Mouse (Mus musculus) embryo, embryonic 11 days (tissue): ENCODE measurements around the gene Appl2.
A peak's percentile ranks its signal among the peaks of the same experiment; 100 is the strongest.
"Not testable (repeated sequence)": the region's sequence is repeated elsewhere in the genome, so short reads cannot be mapped to it uniquely, and the experiment has no call there.

Experiments used
- DNase-seq: peaks from one replicate; pipeline ENCODE4 v3.0.0-alpha.2; 2015

The Appl2 gene

DNA sequence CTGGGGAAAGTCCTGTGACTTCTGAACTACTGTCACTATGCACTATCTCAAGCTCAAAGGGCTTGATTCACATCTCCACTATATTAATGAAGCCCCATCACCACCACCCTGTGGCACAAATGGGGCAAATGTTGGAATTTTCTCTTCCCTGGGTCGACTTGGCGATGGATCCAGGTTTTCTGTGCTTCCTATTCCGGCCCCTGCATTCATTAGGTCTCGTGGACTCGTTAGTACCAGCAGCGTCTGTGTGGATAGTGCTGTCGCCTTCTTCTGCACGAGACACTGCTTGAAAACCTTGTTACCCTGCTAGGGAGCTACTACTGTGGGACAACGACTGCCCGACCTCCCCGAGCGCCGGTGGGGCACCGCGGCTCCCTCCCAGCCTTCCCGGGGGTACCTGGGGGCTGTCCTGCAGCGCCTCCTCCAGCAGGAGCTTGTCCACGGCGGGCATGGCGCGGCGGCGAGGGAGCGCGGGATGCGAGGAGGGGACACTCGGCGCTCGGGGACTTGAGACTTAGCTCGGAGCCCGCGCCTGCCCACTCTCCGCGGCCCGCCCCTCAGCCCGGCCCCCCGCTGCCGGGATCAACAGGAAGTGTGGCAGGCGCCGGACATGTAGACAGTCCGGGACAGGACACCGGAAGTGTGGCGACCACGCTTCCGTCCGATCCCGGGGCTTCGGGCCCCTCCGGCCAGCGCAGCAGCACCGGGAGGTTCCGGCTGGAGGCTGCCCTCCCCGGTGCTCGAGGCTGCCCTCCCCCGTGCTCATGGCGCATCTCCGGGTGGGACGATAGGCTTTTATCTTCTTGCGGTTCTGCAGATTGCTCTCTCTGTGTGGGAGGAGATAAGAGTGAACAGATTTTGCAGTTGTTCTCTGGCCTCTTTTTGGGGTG lies at the start of gene Appl2:
Gene Appl2, minus strand, starts transcription at position 608 of the 890 bp plus-strand sequence.
- DNase-seq: peak; percentile 95

DNA sequence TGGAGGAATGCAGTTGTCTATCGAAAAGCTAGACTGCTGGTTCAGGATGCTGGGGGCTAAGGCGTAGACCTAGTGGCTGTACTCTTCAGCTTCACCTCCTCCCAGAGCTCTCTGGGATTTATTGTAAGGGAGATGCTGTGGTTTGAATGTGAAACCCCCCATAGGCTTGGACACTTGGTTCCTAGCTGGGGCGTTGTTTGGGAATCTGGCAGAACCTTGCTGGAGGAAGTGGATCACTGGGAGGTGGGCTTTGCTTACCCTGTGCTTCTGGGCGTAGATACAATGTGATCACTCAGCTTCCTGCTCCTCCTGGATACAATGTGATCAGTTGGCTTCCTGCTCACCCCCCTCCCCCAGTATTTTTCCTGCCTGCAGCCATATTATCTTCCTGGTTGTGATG lies 47.7 kb upstream of the Appl2 start:
- DNase-seq: no peak

DNA sequence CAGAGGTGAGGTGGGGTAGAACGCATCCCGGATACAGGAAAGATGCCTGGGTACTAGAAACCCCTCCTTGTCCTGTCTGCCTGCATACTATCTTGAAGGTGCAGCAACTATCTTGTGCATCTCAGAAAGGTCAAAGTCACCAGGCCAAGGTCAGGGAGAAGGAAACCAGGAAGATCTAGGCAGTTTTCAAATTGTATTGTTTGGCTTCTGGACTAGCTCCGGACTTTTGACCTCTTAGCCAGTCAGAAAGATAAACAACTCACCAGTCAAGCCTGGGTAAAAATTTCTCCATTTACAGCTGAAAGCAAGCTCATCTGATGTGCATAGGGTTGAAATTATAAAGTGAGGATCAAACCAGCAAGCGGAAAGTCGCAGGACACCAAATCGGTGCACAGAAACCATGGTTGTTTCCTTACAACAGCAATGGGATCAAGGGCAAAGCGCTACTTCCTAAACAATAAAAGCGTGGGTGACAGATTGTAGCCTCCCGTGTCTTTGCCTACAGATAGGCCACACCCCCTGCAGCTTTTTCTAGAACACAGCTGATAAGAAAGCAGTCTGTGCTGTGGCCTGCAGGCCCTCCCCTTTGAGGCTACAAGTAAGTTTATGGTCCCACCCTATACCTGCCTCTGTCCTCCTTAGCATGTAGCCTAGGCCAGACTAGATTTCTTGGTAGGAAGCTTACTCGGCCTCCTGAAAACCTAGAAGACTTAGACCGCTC lies 43.8 kb upstream of the Appl2 start:
- no peak for DNase-seq

DNA sequence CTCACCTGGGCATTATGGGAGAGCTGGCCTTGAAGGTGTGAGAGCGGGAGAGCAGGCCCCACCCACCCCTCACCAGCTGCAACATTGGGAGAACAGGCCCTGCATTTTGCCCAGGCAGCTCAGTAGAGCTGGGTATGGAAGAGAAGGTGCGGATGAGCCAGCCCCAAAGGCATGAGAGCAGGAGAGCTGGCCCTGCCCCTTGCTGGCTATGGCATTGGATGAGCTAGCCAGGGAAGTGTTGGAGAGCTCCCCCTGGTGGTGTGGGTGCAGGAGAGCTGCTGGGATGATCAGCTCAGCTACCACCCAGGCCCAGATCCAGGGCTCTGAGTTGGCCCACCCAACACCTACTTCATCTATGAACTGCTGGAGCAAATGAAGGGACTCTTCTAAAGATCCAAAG lies 39.7 kb upstream of the Appl2 start:
- DNase-seq: no peak

DNA sequence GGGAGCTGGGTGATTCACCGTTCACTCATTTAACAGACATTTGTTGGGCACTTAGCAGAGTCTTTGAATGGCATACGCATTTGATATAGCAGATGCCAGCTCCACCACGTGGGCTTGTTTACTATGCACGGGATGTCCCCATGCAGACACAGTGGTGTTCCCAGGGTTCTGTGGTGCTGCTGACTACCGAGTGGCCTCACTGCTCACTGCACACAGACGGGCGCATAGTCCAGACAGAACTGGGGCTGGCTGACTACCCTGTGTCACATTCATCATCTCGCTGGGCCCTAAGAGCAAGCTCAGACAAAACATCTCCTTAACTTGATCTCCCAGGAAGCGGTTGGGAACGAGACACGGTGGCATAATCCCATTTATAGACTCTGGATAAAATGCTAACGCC lies 32.8 kb upstream of the Appl2 start:
- DNase-seq: no peak

DNA sequence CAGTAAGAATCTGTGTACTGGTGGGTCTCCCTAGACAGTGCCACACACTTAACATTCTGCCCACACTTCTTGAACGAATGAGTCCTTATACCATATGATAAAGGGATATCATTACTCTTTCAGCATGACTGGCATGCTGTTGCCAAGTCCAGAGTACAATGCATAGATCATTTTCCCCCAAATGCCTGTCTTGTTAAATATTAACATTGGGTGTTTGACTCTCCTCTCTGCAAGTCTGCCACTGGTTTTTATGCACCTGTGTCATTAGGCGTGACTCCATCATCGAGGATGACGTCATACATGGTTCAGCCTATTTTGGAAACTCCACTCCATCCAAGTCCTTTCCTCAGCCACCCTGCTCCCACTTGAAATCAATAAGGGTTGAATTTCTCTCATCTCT lies 18.0 kb upstream of the Appl2 start:
- no peak for DNase-seq

DNA sequence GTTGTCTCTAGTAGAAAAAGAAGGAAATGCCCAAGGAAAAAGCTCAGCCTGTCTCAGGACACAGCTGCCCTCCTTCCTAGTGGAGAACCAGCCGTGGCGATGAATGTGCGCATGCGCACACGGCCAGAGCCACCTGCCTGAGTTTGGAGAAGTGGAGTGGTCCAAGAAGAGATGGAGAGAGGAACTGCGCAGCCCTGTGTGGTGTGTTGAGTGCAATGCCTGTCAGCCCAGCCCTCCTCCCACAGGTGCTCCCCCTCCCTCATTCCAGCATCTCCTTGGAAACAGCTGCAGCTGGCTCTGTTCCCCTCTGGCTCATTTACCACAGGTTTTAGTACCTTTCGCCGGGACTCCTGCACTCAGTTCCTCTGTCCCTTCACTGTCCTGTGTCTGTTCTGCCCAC lies 13.4 kb upstream of the Appl2 start:
- no peak for DNase-seq

DNA sequence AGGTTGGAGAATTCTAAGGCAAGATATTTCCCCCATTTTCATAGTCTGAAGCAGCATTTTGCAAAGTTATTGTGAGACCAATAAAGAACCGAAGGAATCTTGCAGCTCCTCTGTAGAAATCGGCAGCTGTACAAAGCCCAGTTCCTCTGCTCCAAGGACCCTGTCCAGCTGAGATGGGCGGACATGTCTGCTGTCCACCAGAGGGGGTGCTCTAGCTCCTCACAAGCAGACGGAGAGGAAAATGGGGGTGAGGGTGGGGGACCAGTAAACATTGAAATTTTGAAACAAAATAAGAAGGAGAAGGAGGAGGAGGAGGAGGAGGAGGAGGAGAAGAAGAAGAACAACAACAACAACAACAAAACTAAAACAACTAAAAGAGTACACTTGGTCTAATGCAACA lies 12.1 kb upstream of the Appl2 start:
- no peak for DNase-seq

DNA sequence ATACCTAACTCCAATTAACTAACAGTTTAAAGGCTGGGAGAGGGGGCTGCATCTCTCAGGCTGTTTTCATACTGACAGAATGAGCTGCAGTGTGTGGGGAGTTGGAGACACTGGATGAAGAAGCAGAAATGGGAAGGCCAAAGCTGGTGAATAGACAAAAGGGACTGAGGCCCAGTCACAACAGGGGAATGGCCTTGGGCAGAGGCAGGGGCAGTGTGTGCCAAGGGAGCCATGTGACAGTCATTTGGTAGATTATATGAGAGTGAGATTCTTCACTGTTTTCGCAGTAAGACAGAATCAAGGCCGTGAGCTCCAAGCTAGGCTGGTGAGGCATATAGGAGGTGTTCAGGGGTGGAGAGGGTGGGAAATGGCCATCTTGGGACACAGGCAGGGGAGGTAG lies 6.1 kb upstream of the Appl2 start:
- DNase-seq: no peak

DNA sequence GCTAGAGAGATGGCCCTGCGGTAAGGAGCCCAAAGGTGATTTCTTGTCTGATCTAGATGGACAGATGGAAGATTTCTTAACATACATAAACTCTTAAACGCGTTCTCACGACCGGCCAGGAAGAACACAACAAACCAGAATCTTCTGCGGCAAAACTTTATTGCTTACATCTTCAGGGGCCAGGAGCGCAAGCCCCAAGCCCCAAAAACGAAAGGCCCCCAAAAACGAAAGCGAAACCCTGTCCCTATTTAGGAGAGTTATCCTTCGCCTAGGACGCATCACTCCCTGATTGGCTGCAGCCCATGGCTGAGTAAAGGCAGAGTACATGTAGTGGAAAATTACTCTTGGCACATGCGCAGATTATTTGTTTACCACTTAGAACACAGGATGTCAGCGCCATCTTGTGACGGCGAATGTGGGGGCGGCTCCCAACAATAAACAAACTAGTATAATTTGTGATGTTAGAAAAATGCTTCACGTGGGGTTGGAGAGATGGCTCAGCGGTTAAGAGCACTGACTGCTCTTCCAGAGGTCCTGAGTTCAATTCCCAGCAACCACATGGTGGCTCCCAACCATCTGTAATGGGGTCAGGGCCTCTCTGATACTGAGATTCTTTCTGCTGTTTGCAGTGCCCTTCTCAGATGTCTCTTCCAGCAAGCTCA lies 3.8 kb upstream of the Appl2 start:
- DNase-seq: not testable (repeated sequence)

DNA sequence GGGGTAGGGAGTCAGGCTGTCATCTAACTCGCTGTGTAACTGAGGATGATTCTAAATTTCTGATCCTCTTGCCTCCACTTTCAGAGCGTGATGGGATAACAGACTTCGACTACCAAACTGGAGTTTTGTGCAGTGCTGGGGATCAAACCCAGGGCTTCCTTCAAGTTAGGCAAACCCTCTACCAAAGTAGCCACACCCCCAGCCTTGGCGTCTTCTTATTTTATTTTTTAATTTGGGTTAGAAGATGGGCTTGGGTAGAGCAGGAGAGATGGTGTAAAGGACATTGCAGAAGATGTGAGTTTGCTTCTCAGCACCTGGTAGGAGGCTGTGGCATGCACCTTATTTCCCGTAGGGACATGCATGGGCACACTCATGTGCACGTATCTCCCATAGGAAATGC lies 499 bp upstream of the Appl2 start:
- DNase-seq: peak; percentile 22

DNA sequence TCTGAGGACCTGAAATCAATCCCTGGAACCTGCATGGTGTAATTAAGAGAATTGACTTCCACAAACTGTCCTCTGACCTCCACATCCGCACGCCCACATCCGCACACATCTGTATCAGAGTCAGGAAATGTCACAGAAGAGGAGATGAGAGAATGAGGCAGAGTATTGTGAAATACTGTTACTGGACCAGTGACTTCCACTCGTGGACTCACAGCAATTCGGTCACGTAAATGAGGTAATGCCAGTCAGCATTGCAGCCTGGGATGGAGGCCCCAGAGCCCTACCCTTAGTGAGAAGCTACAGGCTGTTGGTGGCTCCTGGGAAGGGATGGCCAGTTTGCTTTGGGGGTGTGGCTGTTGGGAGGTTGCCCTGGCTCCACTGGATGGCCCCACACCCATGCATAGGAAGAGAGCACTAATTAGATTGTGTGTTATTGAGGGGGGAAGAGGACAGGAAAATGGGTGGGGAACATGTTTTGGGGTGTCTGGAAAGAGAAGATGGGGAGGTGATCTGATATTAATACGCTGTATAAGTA lies 2.1 kb downstream of the Appl2 start:
- no peak for DNase-seq

DNA sequence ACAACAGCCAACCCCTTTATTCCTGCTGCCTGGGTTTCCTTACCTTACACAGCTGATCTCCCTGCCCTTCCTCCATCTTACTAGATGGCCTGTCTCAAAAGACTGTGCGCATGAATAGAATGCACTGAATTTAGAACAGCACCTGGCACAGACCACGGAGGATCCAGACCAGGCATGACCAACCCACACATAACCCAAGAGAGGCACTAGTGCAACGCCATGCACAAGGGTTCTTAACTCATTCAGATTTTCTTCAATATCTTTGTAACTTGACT lies 2.9 kb downstream of the Appl2 start:
- no peak for DNase-seq

DNA sequence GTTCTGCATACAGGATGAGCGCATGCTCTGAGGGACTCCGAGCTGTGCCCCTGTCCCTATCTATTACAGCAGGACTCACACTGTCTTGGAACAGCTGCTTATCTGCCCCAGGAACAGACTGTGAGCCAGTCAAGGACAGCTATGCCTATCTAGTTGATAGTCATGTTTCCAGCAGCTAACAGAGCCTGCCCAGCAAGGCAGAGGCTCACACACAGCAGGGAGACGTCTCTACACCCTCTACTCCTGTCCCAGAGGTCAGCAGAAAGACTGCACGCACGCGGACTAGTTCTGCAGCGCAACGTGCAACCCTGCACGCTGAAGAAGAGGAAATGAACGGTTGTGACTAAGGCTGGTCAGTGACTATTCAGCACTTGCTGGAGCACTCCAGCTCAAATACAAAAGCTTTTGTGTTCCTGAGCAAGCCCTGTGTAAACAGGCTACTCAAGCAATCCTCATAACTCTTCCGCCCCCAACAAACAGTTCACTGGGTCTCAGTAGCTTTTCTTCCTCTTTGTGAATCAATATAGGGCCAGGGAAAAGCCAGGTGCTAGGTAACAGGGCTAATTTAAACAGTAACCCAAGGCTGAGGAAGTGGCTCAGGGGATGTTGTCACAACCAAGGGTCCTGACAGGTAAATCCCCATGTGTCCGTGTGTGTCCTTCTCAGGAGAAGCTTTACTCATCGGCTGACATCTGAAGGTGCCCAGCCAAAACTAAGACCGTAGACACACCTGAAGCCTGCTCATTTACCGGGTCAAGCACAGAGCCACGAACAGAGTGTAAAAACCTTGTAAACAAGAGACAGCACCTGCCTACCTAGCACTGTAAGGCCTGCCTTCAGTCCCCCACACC lies 3.4 kb downstream of the Appl2 start:
- DNase-seq: no peak

DNA sequence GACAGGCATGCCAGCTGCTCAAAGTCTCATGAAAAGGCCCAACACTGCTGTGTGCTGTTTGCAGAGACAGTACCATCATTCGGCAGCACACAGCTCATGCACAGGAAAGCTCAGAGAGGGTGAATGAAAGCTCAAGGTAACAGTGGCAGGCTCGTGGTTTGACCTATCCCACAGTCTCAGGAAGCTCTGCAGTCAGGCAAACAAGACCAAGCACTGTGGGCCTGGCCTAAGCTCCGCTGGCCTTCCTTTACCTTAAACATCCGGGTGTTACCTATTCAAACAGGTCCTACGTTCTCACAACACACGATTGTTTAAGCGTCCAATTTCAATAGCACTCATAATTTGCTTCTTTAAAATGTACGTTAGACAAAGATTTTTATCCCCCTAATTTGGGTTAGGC lies 4.4 kb downstream of the Appl2 start:
- DNase-seq: no peak

DNA sequence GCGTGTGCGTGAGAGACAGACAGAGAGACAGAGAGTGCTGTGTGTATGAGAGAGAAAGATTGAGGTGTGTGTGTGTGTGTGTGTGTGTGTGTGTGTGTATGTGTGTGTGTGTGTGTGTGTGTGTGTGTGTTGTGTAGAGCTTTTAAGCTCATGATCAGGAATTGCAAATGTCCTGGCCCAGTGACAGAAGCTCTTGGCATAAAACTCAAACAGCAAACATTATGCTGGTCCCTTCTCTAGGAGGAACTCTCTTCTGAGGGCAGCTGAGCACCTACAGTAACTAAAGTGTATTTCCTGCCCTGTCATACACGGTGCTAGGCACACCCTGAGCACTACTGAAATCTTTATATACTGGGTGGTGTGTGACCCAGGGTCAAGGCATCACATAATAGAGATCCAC lies 6.9 kb downstream of the Appl2 start:
- DNase-seq: no peak

DNA sequence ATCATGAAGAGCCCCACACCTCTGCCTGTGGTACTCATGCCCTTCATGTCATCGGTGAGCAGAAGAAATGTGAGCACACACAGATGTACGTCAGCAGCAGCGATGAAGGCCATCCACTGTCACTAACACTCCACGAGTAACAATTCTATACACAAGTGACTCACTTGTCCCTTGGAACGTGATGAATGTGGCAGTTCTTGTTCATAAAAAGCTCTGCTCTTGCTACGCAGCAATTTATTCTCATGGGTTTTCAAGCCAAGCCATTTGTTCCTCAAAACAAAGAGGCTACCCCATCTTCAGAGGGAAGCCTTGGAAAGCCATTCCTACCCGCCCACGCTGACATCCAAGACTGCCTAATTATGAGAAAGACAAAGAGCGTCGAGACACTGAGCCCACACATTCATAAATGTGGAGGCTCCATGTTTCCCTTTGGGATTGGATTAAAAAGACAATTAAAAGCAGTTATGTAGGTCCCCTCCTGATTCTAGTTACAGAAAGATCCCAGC lies 8.6 kb downstream of the Appl2 start:
- DNase-seq: no peak

DNA sequence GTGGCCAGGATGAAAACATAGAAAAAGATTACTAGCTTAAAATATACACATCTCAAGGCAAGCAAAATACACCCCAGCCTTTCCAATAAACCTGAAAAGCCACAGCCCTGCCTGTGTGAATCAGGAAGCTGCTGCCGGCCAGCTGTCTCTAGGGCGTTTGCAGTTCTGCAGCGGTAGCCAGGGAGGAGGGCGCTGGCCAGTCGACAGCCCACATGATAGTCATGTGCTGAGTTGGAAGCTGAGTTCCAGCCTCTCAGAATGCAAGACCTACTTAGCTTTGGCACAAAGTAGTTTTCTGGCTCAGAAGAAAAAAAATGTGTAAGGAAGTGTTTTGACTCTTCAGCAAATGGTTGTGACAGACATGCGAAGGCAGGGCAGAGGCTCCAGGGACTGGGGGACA lies 11.2 kb downstream of the Appl2 start:
- DNase-seq: peak; percentile 45

DNA sequence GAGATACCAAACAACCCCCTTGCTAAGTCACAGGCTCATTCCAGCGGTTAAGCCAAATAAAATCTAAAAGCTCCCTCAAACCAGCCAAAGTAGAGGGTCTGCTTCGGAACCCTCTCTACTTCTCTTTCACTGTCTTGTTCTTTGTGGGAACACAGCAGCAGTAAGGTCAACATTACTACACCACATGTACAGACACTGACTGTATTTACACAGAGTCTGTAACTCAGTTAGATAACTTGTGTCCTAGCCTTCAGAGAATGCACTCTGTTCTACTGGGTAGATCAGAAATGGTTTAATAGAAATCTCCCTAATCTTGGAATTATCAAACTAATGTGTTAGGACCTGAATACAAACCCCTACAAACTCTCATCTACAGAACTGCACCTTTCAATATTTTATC lies 12.3 kb downstream of the Appl2 start:
- DNase-seq: no peak

DNA sequence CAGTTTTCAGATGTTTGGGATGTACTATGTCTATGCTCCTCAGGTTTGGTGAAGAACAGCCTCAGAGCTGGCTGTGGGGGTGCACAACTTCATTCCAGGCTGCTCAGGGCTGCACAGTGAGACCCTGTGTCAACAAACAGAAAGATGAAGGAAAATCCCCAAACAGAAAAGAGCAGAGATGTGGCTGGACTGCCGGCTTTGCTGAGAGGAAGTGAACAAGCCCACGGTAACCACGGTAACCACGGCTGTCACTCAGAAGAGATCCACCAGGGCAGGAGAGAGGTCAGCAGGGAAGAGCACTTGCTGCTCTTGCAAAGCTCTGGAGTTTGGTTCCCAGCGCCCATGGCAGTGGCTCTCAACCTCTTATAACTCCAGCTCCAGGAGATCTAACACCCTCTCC lies 14.1 kb downstream of the Appl2 start:
- peak; percentile 76 for DNase-seq

DNA sequence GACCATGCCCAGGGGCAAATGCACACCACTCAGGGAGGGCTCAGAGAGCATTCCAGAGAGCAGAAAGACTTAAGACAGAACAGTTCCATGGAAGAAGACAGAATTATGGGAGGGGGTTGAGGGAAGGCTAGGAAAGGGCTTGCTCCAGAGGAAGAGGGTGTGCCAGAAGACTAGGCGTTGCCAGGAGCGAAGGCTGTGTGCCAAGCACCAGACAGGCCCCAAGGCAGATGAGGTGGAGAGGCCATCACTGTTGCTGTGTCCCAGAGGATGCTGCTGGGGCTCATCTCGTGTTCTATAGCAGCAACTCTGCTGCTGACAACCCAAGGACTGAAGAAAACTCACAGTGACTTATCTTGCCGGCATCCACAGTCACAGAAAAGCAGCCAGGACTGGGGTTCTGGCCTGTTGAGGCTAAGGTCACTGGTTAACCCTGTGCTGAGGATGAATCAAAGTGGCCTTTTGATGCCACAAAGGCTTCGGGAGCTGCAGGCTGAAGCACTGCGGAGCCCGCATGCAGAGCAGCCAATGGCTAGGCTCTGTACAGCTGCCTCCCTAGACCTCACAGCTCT lies 15.6 kb downstream of the Appl2 start:
- no peak for DNase-seq

DNA sequence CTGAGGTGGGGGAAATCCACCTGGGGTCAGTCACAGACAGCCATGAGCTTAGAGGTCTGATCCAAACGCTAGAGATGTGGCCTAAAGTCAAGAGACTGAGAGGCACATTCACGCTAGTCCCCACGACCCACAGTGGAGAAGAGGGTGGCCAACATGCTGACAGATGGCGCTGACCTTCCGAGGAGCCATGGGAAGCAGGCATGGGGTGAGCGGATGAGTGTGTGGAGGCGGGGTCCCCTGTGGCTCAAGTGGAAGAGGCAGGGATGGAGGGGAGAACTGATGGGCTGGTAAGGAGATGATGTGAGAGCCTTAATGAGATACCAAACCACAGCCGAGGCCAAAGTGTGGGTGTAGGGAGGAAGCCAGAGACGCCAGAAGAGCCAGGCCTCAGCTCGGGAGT lies 16.8 kb downstream of the Appl2 start:
- DNase-seq: no peak
